Mouse (Mus musculus): Measurements from ENCODE around the gene Nkd1.
A peak's percentile ranks its signal among the peaks of the same experiment; 100 is the strongest.

The Nkd1 gene

DNA sequence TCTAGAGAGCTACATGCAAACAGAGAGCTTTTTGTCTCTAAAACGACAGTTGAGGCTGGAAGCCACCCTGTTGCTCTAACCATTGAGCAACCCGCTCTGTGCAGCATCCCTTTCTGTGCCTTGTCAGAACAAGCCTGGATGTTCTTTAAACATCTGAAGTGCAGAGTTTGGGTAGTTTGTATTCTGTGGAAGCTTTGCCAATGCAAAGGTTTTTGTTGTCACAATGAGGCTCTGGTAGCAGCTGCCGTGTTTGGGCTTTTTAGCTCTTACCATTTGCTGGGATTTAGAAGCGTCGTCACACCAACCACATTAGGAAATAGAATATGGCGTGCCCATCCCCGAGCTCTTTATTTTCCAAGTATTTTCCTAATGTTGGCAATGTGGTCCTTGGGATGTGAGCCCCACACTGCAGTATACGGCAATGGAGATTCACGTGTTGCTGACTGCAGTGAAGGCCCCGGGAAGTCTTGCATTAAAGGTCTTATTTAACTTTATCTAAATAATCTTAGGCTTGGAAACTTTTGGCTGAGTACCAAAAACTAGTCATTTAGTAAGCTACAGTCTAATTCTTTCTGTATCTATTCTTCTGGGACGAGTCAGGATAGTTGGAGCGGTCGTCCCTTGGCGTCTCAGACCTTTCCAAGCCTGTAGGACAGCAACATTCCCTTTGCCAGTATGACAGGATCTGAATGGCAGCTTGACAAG is 51.9 kb downstream of the Nkd1 start:
- DNase-seq (ENCODE audit: low spot score) = no peak

GRCm38 (mm10) chr8:88574975-88575374 is 53.8 kb downstream of the Nkd1 start:
- no peak for DNase-seq (ENCODE audit: low spot score)

DNA sequence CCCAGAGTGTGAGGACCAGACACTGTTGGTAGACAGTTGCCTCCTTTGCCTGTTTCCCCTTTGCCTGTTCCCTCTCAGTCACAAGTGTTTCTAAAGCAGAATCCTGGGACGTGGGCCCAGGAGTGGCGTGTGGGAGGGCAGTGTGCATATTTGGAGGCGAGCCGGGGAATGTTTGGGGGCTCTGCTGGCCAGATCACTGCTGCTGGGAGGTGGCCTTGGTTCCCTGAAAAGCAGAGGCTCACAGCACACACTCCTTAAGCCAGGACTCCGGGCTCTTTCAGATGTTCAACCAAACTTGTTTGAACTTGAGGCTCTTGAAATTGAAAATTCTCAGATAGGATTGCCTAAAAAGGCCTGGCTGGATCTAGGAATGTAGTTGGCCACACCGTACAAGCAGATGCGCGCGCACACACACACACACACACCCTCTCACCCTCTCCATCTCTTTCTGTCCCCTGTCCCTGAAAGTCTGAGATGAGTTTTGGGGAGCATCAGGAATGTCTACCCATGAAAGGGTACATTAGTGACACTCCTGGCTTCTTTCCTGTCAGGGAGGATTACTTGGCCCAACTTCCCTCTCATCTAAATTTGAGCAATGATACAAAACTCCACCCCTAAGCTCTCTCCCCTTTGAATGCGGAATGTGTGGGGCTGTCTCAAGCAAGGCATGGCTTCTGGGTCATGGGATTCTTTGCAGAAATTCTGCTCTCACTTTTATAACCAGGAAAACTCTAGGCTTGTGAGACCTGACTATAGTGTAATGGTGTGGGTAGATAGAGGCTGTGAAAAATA is 55.4 kb downstream of the Nkd1 start:
- no peak for DNase-seq (ENCODE audit: low spot score)

DNA sequence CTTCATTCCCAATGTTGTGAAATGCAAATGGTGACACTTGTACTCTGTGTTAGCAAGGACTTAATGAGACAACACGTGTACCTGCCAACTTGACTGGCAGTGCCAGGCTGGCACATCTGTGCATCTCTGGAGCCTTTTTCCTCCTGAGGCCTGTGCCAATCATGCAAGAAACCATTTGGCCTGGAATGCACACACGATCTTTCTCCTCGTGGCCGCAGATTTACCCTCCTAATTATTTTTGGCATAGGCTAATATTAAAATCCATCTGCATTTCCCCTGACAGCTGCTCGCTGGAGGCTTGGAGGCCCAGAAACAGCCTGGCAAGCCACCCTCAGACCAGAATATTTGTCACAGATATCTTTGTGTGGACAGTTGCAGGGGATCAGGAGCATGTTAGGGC is 56.5 kb downstream of the Nkd1 start:
- no peak for DNase-seq (ENCODE audit: low spot score)

DNA sequence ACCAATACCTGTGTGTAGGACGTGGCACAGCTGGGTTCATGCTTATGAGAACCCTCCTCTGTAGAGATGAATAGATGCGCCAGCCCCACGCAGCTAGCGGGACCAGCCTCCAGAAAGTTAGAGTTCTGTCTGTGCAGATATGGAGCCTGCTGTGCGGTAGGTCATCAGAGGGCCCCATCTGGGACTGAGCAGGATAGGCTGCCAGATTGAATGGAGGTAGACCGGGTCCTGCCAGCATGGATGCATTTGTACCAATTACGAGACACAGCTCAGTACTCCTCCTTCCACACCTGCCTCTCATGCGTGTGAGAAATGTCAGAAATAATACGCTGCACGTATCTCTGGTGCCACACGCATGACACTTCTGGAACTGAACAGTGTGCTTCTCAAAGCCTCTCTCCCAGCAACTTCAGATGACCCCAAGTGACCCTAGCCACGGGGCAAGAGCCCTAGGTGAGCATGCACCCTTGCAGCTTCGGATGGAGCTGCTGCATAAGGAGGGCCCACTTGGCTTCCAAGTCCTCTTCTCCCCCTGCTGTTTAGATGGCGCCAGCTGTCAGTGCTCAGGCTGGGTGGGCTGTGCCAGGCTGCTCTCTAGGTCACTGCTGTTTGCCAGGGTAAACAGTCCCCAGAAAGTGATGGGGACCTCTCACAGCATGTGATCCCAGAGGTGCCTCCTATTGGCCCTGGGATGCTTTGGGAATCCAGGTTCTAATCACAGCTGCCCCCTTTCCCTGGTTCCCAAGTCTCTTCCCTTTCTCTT is 57.4 kb downstream of the Nkd1 start:
- DNase-seq (ENCODE audit: low spot score) = no peak

DNA sequence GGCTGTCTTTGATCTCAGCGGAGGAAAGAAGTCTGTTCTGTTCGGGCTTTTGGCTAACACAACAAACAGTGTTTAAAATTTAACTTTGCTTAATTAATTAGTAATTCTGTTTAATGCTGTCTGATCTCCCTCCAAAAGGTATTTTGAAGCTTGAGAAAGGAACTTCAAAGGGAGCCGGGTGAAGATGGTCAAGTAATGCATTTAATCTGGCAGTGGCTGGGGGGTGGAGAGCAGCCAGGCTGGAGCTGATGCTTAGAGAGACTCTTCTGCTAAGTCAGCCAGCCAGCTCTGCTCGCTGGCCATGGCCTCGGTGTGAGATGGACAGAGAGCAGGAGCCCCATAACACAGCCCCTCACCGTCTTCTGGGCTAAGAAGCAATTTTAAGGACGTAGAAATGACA is 58.1 kb downstream of the Nkd1 start:
- no peak for DNase-seq (ENCODE audit: low spot score)

DNA sequence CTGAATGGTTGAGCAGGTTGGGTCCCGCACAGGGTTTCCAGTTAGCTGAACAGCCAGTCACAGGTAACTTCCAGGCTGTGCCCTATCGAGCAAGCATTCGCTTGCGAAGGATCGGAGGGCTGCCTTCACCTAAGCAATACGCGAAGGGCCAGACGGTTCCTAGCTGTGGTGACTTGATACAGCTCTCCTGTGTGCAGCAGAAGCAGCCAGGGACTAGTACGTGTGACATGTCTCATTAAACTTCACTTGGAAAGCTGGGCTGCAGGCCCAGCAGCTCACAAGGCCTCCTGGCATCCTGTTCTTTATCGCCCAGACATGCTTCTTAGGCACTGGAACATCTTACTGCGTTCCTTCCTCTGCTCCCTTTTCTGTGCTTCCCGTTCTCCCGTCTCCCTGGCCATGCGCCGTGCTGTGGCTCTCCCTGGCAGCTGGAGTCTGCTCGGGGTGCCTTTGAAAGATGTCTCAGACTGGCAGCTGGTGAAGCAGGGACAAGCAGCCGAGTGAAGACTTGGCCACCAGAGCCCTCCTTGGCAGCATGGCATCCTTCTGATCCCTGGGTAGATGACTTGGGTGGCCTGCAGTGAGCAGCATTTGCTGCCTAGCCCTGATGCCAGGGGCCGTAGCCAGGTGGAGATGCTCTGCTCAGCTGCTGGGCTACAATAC is 58.6 kb downstream of the Nkd1 start:
- DNase-seq (ENCODE audit: low spot score) = no peak

DNA sequence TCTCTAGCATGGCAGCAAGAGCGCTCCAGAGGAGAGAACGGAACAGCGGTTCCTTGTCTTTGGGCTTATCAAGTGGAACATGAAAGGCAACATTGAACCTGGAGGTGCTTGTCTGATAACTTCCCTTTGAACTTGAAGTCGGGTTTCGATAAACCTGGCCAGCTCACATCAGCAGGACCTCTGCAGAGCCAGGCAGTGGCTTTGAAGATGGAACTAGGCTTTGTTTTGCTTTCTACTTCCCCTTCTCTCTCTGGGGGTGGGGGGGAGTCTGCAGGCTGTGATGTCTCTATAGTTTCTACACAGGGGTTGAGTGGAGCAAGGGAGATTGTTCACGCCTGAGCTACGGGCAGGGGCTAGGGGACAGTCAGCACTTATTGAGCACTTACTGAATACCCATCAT is 59.6 kb downstream of the Nkd1 start:
- no peak for DNase-seq (ENCODE audit: low spot score)

- no peak for DNase-seq (ENCODE audit: low spot score)
These were observed 62.7 kb downstream of the Nkd1 start for GRCm38 (mm10) chr8:88583863-88584262.

GRCm38 (mm10) chr8:88588205-88588889 is 67.2 kb downstream of the Nkd1 start:
- DNase-seq (ENCODE audit: low spot score) = no peak

GRCm38 (mm10) chr8:88590226-88590625 is 69.1 kb downstream of the Nkd1 start:
- DNase-seq (ENCODE audit: low spot score) = no peak

GRCm38 (mm10) chr8:88593947-88594346 is 72.8 kb downstream of the Nkd1 start:
- no peak for DNase-seq (ENCODE audit: low spot score)

DNA sequence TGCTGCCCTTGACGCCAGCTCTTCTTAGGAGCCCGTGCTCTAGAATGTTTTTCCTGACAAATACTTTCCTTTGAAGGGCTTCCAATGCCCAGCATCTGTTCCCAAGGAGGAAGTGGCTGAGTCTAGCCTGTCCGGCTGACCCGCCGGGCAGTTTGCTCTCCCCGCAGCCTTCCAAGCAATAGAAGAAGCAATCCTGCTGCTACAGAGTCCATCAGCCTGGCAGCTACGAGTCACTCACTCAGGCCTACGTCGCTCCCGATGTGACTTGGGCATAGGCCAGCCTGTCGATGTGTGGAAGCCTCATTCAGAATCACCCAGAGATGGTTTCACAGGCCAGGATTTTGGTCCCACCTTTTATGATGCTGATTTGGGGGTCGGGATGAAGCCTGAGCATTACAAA is 74.9 kb downstream of the Nkd1 start:
- no peak for DNase-seq (ENCODE audit: low spot score)

DNA sequence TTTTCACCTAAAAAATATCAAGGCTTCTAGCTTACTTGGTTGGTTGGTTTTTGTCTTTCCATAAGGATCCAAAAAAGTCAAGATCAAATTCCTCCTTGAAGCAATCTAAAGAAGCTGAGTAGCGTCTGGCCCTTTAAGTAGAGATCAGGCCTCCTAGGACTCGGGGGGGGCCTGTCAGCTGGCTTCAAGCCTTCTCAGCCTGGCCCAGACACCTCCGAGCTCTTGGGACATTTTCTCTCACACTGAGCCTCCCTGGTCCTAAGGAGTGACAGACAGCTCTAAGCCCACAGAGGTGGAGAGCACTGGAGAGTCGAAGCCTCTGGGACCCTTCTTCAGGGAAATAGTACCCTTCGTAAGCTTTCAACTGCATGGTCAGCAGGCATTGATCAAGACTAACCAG is 77.4 kb downstream of the Nkd1 start:
- no peak for DNase-seq (ENCODE audit: low spot score)

DNA sequence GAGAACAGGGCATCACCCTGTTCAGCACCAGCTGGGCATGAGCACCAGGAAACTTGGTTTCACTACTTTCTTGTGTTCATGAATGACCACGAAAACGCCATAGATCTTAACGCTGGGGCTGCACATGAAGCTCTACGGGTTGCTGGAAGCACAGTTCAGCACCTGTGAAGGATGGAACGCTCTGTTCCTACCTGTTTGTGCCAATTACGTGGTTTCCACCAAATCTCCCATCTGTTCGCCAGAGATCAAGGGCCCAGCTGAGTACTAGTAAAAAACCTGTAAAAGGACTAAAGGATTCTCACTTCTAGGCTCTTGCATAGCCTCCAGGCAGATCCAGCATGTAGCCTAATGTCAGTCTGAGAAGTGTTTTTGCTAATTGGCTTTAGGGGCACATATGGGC is 78.3 kb downstream of the Nkd1 start:
- no peak for DNase-seq (ENCODE audit: low spot score)

DNA sequence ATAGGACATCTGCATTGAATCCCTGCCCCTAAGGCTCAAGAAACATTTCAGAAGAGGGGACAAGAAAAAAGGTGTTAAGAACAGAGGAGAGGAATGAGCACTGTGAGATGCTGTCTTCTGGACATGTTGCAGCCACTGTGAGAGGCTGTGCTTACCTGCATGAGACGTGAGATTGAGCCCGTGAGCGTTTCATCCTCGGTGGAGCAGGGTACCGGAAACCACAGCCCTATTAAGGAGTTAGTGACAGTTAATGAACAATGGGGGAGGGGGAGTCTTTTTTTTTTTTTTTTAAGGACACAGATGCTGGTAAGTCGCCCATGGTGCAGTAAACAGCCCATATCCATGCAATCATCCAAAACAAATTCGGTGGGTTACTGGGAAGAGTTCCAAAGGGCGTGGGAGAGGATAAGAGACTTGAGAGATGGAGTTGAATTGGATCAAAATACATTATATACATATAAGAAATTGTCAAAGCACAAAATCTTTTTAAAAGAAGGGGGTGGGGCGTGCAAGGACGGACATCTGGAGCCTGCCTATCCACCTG is 82.4 kb downstream of the Nkd1 start:
- no peak for DNase-seq (ENCODE audit: low spot score)

DNA sequence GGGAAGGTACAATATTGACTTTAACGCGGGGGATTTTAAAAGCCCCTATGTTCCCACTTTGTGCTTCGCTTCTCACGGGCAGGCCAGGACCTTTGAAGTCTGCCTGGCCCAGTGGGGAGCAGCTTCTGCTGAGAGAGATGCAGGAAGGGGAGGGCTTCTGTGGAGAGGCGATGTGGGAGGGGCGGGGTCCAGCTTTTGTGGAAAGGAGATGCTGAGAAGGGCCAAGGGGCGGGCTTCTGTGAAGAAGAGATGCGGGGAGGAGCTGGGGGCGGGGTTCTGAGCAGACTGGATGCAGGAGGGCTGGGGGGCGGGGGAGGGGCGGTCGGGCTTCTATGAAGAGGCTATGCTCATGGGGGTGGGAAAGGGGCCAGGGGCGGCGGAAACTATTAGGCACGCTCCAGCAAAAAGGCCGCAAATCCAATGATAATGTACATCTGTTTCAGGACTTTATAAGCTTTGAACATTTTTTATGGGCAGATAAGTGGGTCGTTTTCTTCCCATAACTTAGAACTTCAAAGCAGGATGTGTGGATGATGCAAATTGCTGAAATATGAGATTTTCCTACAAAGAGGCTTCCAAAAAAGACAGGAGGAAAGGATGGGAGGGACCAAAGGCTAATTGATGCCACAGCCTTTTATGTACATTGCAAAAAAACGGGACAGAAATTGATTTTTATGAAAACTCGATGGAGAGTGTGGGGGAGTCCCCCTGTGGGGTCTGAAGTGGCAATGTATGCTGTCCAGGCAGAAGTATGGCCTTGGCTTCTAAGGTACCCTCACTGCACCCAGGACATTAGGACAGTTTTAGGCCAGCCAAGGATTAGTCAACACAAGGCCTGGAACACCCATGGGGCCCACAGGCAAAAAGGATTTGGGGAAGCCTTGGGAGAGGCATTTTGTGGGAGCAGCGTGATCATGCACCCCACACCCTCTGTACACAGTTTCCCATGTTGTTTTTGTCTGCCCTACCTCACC is 83.2 kb downstream of the Nkd1 start:
- DNase-seq (ENCODE audit: low spot score) = peak; percentile 87

- no peak for DNase-seq (ENCODE audit: low spot score)
These were observed 84.3 kb downstream of the Nkd1 start for GRCm38 (mm10) chr8:88605361-88606040.

GRCm38 (mm10) chr8:88609036-88609435 is 87.9 kb downstream of the Nkd1 start:
- no peak for DNase-seq (ENCODE audit: low spot score)

- no peak for DNase-seq (ENCODE audit: low spot score)
These were observed 89.1 kb downstream of the Nkd1 start for GRCm38 (mm10) chr8:88610271-88610670.
